Mouse (Mus musculus): ENCODE results near the gene Col9a3. TPM values are rescaled to one million over a fixed set of nuclear protein-coding genes. Genes with fewer than 3 reads are reported as not detected.

The Col9a3 gene
- total and polyA plus RNA-seq, 2 experiments from 2014 or later: 29.8 to 47.6 TPM

DNA sequence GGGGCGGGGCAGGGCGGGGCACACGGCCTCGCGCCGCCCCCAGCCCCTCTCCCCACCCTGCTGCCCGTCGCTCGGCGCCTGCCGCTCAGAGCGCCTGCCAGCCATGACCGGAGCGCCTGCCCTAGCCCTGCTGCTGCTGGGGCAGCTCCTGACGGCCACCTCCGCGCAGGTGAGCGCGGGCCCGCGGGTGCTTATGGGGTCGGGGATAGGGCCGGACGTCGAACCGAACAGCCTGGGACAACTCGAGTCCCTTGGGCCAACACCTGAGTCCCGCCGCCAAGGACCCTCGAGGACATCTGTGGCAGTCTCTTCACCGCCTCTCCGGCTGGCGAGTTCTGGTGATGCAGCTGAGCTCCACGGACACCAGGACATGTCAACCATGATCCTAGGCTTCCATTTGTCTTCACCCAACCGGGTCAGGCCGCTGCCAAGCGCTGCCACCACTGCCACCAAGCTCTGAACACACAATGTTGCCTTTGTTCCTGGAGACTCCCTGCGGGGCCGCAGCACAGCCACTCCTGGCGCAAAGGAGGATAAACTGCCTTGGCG lies 641 bp downstream of the Col9a3 start:
- peaks cover 17% of the 10 kb centered on the region; the same call in 1 of the 2 replicates for H3K4me1 ChIP-seq (ENCODE audit: insufficient read depth, low read length)
- DNase-seq (ENCODE audit: low spot score) (peak; percentile 74), ATAC-seq (ENCODE audit: low FRiP score) (0 out of 2 replicates have a peak, but pooled peaks have one; percentile 20)
- H3K9ac ChIP-seq (replicated peaks; ENCODE audit: low read length, poor library complexity, severe bottlenecking): peak overlapping the region; percentile 46
- H3K36me3 ChIP-seq (ENCODE audit: insufficient read depth, low read length): peaks cover 17% of the 10 kb centered on the region
- no peak for TF ChIP-seq CTCF (IDR thresholded peaks at IDR 0.05)
- H3K9me3 ChIP-seq (ENCODE audit: low read length): no peaks in the 10 kb centered on the region
- peak overlapping the region; percentile 31 for H3K4me3 ChIP-seq (ENCODE audit: low read depth, low read length)
- 3% methylated on average over 36 of the region's 41 CpGs for WGBS
- H3K27me3 ChIP-seq (ENCODE audit: insufficient read depth, low read length): no peaks in the 10 kb centered on the region
- peak overlapping the region; percentile 59 for H3K4me2 ChIP-seq (ENCODE audit: low read depth, low read length, poor library complexity, severe bottlenecking)
- peak overlapping the region; percentile 47; the same call in 1 of the 2 replicates for H3K27ac ChIP-seq (ENCODE audit: low read depth, low read length)

DNA sequence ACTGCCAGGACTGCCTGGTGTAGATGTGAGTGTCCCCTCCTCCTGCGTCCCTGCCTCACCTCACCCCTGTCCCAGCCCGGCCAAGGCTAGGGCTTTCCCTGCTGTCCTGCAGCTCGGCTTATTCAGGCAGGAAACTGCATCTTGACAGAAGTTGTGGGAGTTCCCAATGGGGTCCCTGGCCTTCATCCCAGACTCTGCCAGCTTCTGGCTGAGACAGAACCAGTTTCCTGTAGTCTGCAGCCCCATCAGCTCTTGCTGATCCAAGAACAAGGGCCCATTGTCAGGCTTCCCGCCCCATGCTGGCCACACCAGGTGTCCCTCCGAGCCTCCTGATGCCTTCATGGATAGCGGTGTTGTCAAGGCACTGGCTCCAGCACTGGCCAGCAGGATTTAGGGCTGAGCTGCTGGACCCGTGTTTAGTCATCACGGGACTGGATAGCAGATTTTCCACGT lies 3.0 kb downstream of the Col9a3 start:
- no peaks in the 10 kb centered on the region for H3K9me3 ChIP-seq (ENCODE audit: low read length)
- WGBS: 10% methylated on average over 9 of the region's 9 CpGs
- no peak overlapping the region for H3K4me3 ChIP-seq (ENCODE audit: low read depth, low read length)
- H3K9ac ChIP-seq (replicated peaks; ENCODE audit: low read length, poor library complexity, severe bottlenecking): no peak overlapping the region
- no peak overlapping the region for H3K4me2 ChIP-seq (ENCODE audit: low read depth, low read length, poor library complexity, severe bottlenecking)
- H3K27me3 ChIP-seq (ENCODE audit: insufficient read depth, low read length): no peaks in the 10 kb centered on the region
- peak; percentile 72 for ATAC-seq (ENCODE audit: low FRiP score)
- H3K36me3 ChIP-seq (ENCODE audit: insufficient read depth, low read length): no peaks in the 10 kb centered on the region
- H3K4me1 ChIP-seq (ENCODE audit: insufficient read depth, low read length): peaks cover 17% of the 10 kb centered on the region; the same call in 1 of the 2 replicates
- DNase-seq (ENCODE audit: low spot score): peak; percentile 93
- no peak for TF ChIP-seq CTCF (IDR thresholded peaks at IDR 0.05)
- peak overlapping the region; percentile 57; the same call in 1 of the 2 replicates for H3K27ac ChIP-seq (ENCODE audit: low read depth, low read length)

DNA sequence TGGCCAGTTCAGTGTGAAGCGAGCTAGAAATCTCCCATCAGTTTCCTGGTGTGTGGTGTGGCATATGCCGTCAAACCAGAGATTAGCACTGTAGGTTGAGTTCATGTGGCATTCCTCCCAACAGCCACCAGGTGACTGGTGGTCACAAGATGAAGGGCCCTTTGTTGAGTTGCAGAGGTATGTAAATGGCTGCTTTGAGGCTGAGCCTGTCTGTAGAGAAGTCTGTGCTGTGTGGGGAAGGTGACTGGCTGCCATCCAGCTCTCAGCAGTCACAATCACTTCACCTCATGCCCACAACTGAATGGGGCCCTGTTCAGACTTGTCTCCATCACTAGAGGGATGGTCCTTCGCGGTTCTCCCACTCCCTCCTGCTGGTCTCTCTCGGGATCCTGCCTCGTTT lies 7.2 kb downstream of the Col9a3 start:
- Histone ChIP-seq H3K27ac (ENCODE audit: low read depth, low read length) (no peak overlapping the region), H3K4me2 (ENCODE audit: low read depth, low read length, poor library complexity, severe bottlenecking) (no peak overlapping the region)
- peak; percentile 19 for DNase-seq (ENCODE audit: low spot score)

DNA sequence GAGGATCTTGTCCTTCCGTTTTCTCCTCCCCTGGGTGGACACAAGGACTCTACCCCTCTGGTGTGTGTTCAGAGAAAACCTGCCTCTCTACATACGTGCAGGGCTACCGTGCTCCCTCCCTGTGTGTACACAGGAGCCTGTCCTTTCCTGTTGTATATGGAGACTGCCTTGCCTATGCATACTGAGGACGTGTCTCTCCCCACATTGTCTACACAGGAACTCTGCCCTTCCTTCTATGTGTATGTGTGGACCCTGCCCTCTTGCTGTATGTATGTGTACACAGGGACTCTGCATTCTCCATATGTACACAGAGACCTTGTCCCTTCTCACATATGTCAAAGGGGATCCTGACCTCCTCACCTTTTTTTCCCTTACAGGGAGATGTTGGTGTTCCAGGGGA lies 12.7 kb downstream of the Col9a3 start:
- Histone ChIP-seq H3K4me1 (ENCODE audit: insufficient read depth, low read length) (no peaks in the 10 kb centered on the region), H3K9me3 (ENCODE audit: low read length) (no peaks in the 10 kb centered on the region), H3K36me3 (ENCODE audit: insufficient read depth, low read length) (0 out of 2 replicates have a peak, but pooled peaks cover 2% of the 10 kb centered on the region), H3K4me2 (ENCODE audit: low read depth, low read length, poor library complexity, severe bottlenecking) (no peak overlapping the region), H3K9ac (replicated peaks; ENCODE audit: low read length, poor library complexity, severe bottlenecking) (no peak overlapping the region), H3K4me3 (ENCODE audit: low read depth, low read length) (no peak overlapping the region), H3K27ac (ENCODE audit: low read depth, low read length) (no peak overlapping the region), H3K27me3 (ENCODE audit: insufficient read depth, low read length) (no peaks in the 10 kb centered on the region)
- DNase-seq (ENCODE audit: low spot score) (no peak), ATAC-seq (ENCODE audit: low FRiP score) (no peak)
- TF ChIP-seq CTCF (IDR thresholded peaks at IDR 0.05): no peak
- WGBS: 74% methylated on average over 4 of the region's 4 CpGs

More for the DNA sequence above, 7.2 kb downstream of the Col9a3 start:
- no peak; the same call in 1 of the 2 replicates for TF ChIP-seq CTCF (IDR thresholded peaks at IDR 0.05)
- no peaks in the 10 kb centered on the region for H3K36me3 ChIP-seq (ENCODE audit: insufficient read depth, low read length)
- no peaks in the 10 kb centered on the region for H3K9me3 ChIP-seq (ENCODE audit: low read length)
- no peak for ATAC-seq (ENCODE audit: low FRiP score)
- H3K27me3 ChIP-seq (ENCODE audit: insufficient read depth, low read length): no peaks in the 10 kb centered on the region
- no peak overlapping the region for H3K9ac ChIP-seq (replicated peaks; ENCODE audit: low read length, poor library complexity, severe bottlenecking)
- no peak overlapping the region for H3K4me3 ChIP-seq (ENCODE audit: low read depth, low read length)
- 34% methylated on average over 6 of the region's 6 CpGs for WGBS
- H3K4me1 ChIP-seq (ENCODE audit: insufficient read depth, low read length): 0 out of 2 replicates have a peak, but pooled peaks cover 3% of the 10 kb centered on the region

DNA sequence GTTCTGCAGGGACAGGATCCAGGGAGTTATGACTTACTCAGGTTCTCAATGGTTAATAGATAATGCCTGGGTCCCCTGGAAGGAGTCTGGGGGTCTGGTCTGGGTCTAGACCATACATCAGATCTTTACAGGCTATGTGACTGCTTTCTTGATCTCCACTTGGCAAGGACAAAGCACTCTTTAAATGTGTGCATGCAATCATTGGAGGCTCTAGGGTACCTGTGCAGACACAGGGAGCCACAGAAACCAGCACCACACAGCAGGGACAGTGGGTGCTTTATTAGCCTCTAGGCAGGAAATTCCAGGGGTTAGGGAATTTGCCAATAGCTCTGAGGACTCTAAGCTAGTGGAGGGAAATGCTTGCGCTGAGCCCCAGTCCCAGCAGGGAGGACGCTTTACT lies 14.3 kb downstream of the Col9a3 start:
- WGBS: 78% methylated on average over 2 of the region's 2 CpGs
- ATAC-seq (ENCODE audit: low FRiP score): no peak

More for the DNA sequence above, 14.3 kb downstream of the Col9a3 start:
- H3K36me3 ChIP-seq (ENCODE audit: insufficient read depth, low read length): 0 out of 2 replicates have a peak, but pooled peaks cover 3% of the 10 kb centered on the region
- no peak for DNase-seq (ENCODE audit: low spot score)
- no peak overlapping the region for H3K4me2 ChIP-seq (ENCODE audit: low read depth, low read length, poor library complexity, severe bottlenecking)
- no peak overlapping the region for H3K9ac ChIP-seq (replicated peaks; ENCODE audit: low read length, poor library complexity, severe bottlenecking)
- H3K9me3 ChIP-seq (ENCODE audit: low read length): no peaks in the 10 kb centered on the region
- no peaks in the 10 kb centered on the region for H3K27me3 ChIP-seq (ENCODE audit: insufficient read depth, low read length)
- no peak for TF ChIP-seq CTCF (IDR thresholded peaks at IDR 0.05)
- no peaks in the 10 kb centered on the region for H3K4me1 ChIP-seq (ENCODE audit: insufficient read depth, low read length)
- H3K27ac ChIP-seq (ENCODE audit: low read depth, low read length): no peak overlapping the region
- H3K4me3 ChIP-seq (ENCODE audit: low read depth, low read length): no peak overlapping the region
